Mouse (Mus musculus): Measurements from ENCODE around the gene Flrt3. TPM values are rescaled to one million over a fixed set of nuclear protein-coding genes. Genes with fewer than 3 reads are reported as not detected.

Flrt3 gene
- polyA plus RNA-seq, 1 experiment: 9.2 TPM

DNA sequence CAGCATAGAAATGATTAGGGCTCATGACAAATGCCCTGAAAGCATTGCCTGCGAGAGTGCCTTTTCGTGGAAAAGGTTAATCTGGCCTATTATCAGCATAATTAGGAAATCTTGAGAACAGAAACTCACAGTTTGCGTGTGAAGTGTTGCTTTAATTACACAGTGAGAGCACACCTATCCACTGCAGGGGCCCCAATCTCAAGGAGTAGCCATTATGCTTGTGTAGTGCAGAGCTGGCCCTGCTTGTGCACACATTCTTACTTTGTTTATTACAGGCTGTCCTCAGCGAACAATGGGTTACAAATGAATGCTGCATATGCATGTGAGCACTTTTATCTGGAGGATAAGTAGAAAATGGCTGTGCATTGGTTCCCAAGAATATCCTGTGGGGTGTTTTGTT is 32.1 kb upstream of the Flrt3 start:
- Histone ChIP-seq H3K9ac (ENCODE audit: low read depth, poor library complexity, severe bottlenecking) (no peak overlapping the region), H3K27ac (ENCODE audit: insufficient read depth, low read length) (no peak overlapping the region), H3K27me3 (ENCODE audit: control insufficient read depth, insufficient read depth, low read length, poor library complexity, severe bottlenecking) (no peaks in the 10 kb centered on the region), H3K9me3 (replicated peaks; ENCODE audit: control insufficient read depth, insufficient read depth, low read length, poor library complexity, severe bottlenecking) (no peaks in the 10 kb centered on the region), H3K4me3 (ENCODE audit: low read depth, low read length) (no peak overlapping the region), H3K36me3 (ENCODE audit: control insufficient read depth, insufficient read depth, low read length, poor library complexity, severe bottlenecking) (no peaks in the 10 kb centered on the region), H3K4me1 (ENCODE audit: control insufficient read depth, insufficient read depth, low read length) (no peaks in the 10 kb centered on the region)
- no peak for TF ChIP-seq POLR2A (IDR thresholded peaks at IDR 0.05; ENCODE audit: insufficient read depth, low read length)
- no peak for TF ChIP-seq CTCF (IDR thresholded peaks at IDR 0.05; ENCODE audit: low read depth, low read length)
- no peak for TF ChIP-seq EP300 (IDR thresholded peaks at IDR 0.05; ENCODE audit: insufficient read depth, low read depth, low read length)

DNA sequence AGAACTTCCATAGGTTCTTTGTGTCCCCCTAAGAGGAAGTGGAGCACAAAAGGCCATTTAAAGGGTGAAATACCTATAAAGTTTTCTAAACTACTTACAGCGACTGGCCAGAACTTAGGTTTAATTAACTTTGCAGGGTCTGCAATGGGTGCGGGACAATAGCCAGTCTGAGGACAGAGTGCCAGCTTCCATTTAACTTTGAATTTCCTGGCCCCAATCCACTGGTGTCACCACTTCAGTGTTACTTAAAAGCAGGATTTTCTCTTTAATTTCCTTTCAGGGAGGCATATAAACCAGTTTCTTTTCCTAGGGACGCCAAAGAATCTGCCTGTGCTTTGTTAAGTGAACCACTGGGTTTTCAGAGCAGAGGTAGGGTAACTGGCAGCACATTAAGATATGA is 27.3 kb upstream of the Flrt3 start:
- H3K4me1 ChIP-seq (ENCODE audit: control insufficient read depth, insufficient read depth, low read length): no peaks in the 10 kb centered on the region
- H3K9me3 ChIP-seq (replicated peaks; ENCODE audit: control insufficient read depth, insufficient read depth, low read length, poor library complexity, severe bottlenecking): no peaks in the 10 kb centered on the region
- H3K27ac ChIP-seq (ENCODE audit: insufficient read depth, low read length): no peak overlapping the region
- H3K36me3 ChIP-seq (ENCODE audit: control insufficient read depth, insufficient read depth, low read length, poor library complexity, severe bottlenecking): no peaks in the 10 kb centered on the region
- H3K9ac ChIP-seq (ENCODE audit: low read depth, poor library complexity, severe bottlenecking): no peak overlapping the region
- no peak for TF ChIP-seq CTCF (IDR thresholded peaks at IDR 0.05; ENCODE audit: low read depth, low read length)
- TF ChIP-seq EP300 (IDR thresholded peaks at IDR 0.05; ENCODE audit: insufficient read depth, low read depth, low read length): no peak
- TF ChIP-seq POLR2A (IDR thresholded peaks at IDR 0.05; ENCODE audit: insufficient read depth, low read length): no peak
- H3K4me3 ChIP-seq (ENCODE audit: low read depth, low read length): no peak overlapping the region
- no peaks in the 10 kb centered on the region for H3K27me3 ChIP-seq (ENCODE audit: control insufficient read depth, insufficient read depth, low read length, poor library complexity, severe bottlenecking)

DNA sequence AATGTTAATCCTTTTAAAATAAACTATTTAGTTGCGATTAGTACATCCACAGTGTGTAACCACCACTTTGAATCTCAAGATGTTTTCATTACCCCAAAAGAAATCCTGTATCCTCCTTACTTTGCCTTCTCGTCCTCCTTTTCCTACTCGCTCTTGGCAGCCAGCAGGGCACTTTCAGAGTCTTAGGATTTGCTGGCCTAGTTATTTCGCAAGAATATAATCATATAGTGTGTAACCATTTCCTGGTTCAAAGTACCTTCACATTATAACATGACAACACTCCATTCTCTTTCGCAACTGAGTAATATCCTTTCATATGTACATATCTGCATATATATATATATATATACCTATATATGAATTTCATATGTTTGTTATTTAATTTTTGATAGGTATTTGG is 22.6 kb upstream of the Flrt3 start:
- no peak overlapping the region for H3K27ac ChIP-seq (ENCODE audit: insufficient read depth, low read length)
- no peak overlapping the region for H3K9ac ChIP-seq (ENCODE audit: low read depth, poor library complexity, severe bottlenecking)
- no peaks in the 10 kb centered on the region for H3K36me3 ChIP-seq (ENCODE audit: control insufficient read depth, insufficient read depth, low read length, poor library complexity, severe bottlenecking)
- H3K27me3 ChIP-seq (ENCODE audit: control insufficient read depth, insufficient read depth, low read length, poor library complexity, severe bottlenecking): no peaks in the 10 kb centered on the region
- H3K4me3 ChIP-seq (ENCODE audit: low read depth, low read length): no peak overlapping the region
- no peaks in the 10 kb centered on the region for H3K9me3 ChIP-seq (replicated peaks; ENCODE audit: control insufficient read depth, insufficient read depth, low read length, poor library complexity, severe bottlenecking)
- TF ChIP-seq EP300 (IDR thresholded peaks at IDR 0.05; ENCODE audit: insufficient read depth, low read depth, low read length) (no peak), POLR2A (IDR thresholded peaks at IDR 0.05; ENCODE audit: insufficient read depth, low read length) (no peak), CTCF (IDR thresholded peaks at IDR 0.05; ENCODE audit: low read depth, low read length) (no peak)
- H3K4me1 ChIP-seq (ENCODE audit: control insufficient read depth, insufficient read depth, low read length): no peaks in the 10 kb centered on the region

DNA sequence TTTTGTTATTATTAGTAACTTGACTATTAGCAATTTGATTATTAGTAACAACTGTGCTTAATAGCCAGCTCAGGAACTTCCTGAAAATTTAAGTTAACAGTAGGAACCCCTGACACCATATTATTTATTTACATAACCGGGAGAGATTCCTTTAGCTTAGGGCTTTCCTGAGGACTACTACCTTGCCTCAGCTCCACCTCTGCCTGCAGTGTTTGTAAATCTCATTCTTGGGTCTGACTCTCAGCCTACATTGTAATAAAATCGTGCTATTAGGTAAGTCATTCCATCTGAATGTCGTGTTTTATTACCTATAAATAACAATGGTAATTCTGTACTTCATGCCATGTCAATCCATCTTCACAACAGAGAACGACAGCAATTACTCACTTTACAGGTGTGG is 21.2 kb upstream of the Flrt3 start:
- H3K27me3 ChIP-seq (ENCODE audit: control insufficient read depth, insufficient read depth, low read length, poor library complexity, severe bottlenecking): no peaks in the 10 kb centered on the region
- TF ChIP-seq CTCF (IDR thresholded peaks at IDR 0.05; ENCODE audit: low read depth, low read length): no peak

DNA sequence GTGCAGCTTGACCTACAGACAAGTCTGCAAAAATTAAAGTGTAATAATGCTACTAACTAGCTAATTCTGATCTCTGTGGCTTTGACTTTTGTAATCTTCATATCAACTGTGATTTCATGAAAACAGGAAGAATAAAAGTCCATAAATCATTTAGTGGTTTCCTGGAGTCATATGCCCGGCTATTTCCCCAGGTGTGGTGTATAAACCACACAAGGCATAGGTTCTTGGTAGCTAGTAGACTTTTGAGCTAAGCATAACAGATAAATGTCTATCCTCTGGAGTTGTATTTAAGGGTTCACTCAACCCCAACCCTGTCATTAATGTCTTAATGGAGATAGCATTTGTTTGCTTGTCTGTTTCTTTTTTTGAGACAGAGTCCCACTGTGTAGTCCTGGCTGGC is 20.1 kb upstream of the Flrt3 start:
- Histone ChIP-seq H3K27me3 (ENCODE audit: control insufficient read depth, insufficient read depth, low read length, poor library complexity, severe bottlenecking) (no peaks in the 10 kb centered on the region), H3K9me3 (replicated peaks; ENCODE audit: control insufficient read depth, insufficient read depth, low read length, poor library complexity, severe bottlenecking) (no peaks in the 10 kb centered on the region), H3K4me1 (ENCODE audit: control insufficient read depth, insufficient read depth, low read length) (no peaks in the 10 kb centered on the region), H3K27ac (ENCODE audit: insufficient read depth, low read length) (no peak overlapping the region), H3K4me3 (ENCODE audit: low read depth, low read length) (no peak overlapping the region), H3K9ac (ENCODE audit: low read depth, poor library complexity, severe bottlenecking) (no peak overlapping the region), H3K36me3 (ENCODE audit: control insufficient read depth, insufficient read depth, low read length, poor library complexity, severe bottlenecking) (no peaks in the 10 kb centered on the region)
- no peak for TF ChIP-seq POLR2A (IDR thresholded peaks at IDR 0.05; ENCODE audit: insufficient read depth, low read length)
- no peak for TF ChIP-seq CTCF (IDR thresholded peaks at IDR 0.05; ENCODE audit: low read depth, low read length)
- TF ChIP-seq EP300 (IDR thresholded peaks at IDR 0.05; ENCODE audit: insufficient read depth, low read depth, low read length): no peak

More for the DNA sequence above, 21.2 kb upstream of the Flrt3 start:
- Histone ChIP-seq H3K9me3 (replicated peaks; ENCODE audit: control insufficient read depth, insufficient read depth, low read length, poor library complexity, severe bottlenecking) (no peaks in the 10 kb centered on the region), H3K36me3 (ENCODE audit: control insufficient read depth, insufficient read depth, low read length, poor library complexity, severe bottlenecking) (no peaks in the 10 kb centered on the region), H3K9ac (ENCODE audit: low read depth, poor library complexity, severe bottlenecking) (no peak overlapping the region), H3K27ac (ENCODE audit: insufficient read depth, low read length) (no peak overlapping the region), H3K4me1 (ENCODE audit: control insufficient read depth, insufficient read depth, low read length) (no peaks in the 10 kb centered on the region), H3K4me3 (ENCODE audit: low read depth, low read length) (no peak overlapping the region)

DNA sequence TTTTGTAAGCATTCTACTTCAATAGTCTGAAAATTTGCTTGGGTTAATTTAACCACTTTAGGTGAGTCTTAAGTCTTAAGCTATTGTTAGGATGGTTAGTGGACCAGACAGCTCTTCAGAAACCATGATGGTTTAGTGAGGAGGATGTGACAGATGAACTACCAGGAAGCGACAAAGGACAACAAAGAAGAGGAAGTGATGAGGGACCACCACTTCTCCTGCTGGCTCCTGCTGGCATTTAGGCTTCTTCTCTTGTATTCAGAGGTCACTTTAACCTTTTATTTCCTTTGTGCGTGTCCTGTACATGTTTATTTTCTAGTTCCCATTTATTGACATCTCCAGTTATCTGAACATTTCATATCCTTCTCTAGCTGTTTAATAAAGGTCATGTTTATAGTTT is 19.6 kb upstream of the Flrt3 start:
- no peak overlapping the region for H3K4me3 ChIP-seq (ENCODE audit: low read depth, low read length)
- H3K9me3 ChIP-seq (replicated peaks; ENCODE audit: control insufficient read depth, insufficient read depth, low read length, poor library complexity, severe bottlenecking): no peaks in the 10 kb centered on the region
- H3K36me3 ChIP-seq (ENCODE audit: control insufficient read depth, insufficient read depth, low read length, poor library complexity, severe bottlenecking): no peaks in the 10 kb centered on the region
- TF ChIP-seq CTCF (IDR thresholded peaks at IDR 0.05; ENCODE audit: low read depth, low read length) (no peak), EP300 (IDR thresholded peaks at IDR 0.05; ENCODE audit: insufficient read depth, low read depth, low read length) (no peak), POLR2A (IDR thresholded peaks at IDR 0.05; ENCODE audit: insufficient read depth, low read length) (no peak)
- no peak overlapping the region for H3K27ac ChIP-seq (ENCODE audit: insufficient read depth, low read length)
- H3K4me1 ChIP-seq (ENCODE audit: control insufficient read depth, insufficient read depth, low read length): no peaks in the 10 kb centered on the region
- H3K27me3 ChIP-seq (ENCODE audit: control insufficient read depth, insufficient read depth, low read length, poor library complexity, severe bottlenecking): no peaks in the 10 kb centered on the region
- H3K9ac ChIP-seq (ENCODE audit: low read depth, poor library complexity, severe bottlenecking): no peak overlapping the region
